Mouse (Mus musculus) kidney, postnatal 10 days (tissue): ENCODE data around the gene Gtf2i.

Source experiments
- DNase-seq: peaks from one replicate; pipeline ENCODE4 v3.0.0; 2021; ENCODE audit warnings: mixed read lengths

Gtf2i gene

GRCm38 (mm10) chr5:134188571-134188970, 126.0 kb downstream of the Gtf2i start:
- no peak for DNase-seq
